Mouse (Mus musculus) megakaryocyte-erythroid progenitor cell, adult 5-6 weeks (primary cell): ENCODE results near the gene Rab11fip4. TPM values are rescaled to one million over a fixed set of nuclear protein-coding genes. Genes with fewer than 3 reads are reported as not detected.
A peak's percentile ranks its signal among the peaks of the same experiment; 100 is the strongest.

Experiments used
- ATAC-seq: replicated peaks from 2 replicates; pipeline ENCODE4 v1.8.0; 2016; ENCODE audit warnings: mild to moderate bottlenecking, inconsistent platforms; ENCODE audit not compliant: severe bottlenecking, poor library complexity, low FRiP score, low TSS enrichment
- total RNA-seq, 2 experiments: library from RNA; stranded (forward) in 1 of 2; stranded (reverse) in 1 of 2; fragments of 200-1000, 215-1000 nt in 1 of 2; fragments of >200 nt in 1 of 2; fragmentation: Nextera tagmentation in 1 of 2; gene quantifications; 2 replicates each; pipeline ENCODE4 v1.2.3; 2014 to 2017

The Rab11fip4 gene
- total RNA-seq, 2 experiments from 2014 or later, result 0.17 to 1.1 TPM

GRCm38 (mm10) chr11:79646467-79647070, 55.6 kb downstream of the Rab11fip4 start:
- no peak for ATAC-seq

- ATAC-seq, result no peak
Measured at GRCm38 (mm10) chr11:79647071-79647501, 56.1 kb downstream of the Rab11fip4 start.

- ATAC-seq, result no peak
Measured at GRCm38 (mm10) chr11:79650359-79650835, 59.4 kb downstream of the Rab11fip4 start.

DNA sequence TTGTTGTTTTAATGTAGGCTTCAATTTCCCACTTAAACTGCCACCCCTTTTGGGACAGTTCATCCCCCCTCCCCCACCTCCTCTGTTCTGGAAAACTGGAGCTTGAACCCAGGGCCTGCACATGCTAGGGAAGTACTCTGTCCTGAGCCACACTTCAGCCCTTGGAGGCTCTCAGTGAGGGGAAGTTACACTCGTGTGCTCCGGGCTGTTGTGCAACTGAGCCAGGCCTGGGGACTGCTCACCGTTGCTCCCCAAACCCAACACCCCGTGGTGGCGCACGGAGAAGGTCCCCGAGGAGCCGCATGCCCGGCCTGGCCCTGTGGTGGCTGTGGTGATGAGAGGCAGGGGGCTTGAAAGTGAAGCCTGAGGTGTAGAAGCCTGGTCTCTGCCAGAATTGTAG, 61.2 kb downstream of the Rab11fip4 start:
- no peak for ATAC-seq

DNA sequence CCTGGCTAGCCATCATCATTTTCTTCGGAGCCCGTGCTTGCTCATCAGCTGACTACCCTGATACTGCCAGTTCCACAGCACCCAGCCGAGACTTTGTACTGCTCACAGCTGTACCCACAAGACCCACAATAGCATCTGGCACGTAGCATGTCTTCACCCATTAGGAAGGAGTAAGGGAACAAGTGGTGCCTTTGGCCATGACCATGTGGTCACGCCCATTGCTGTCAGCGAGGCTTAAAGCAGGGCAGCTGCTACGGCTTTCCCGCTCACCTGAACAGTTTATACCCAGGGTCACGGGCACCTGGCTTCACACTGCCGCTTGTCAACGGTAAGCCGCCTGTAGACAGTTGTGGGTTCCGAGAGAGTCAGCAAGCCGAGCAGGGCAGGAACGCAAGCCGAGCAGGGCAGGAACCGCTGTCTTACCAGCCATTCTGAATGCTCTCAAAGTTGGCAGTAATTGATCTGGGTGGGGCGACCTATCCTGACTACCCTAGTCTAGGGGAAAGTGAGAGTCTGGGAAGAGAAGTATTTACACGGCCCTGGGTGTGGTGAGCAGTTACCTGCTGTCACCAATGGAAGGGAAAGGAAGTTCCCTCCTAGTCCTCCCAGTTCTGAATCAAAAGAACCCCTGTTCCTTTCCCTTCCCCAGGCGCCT, 62.0 kb downstream of the Rab11fip4 start:
- no peak for ATAC-seq

DNA sequence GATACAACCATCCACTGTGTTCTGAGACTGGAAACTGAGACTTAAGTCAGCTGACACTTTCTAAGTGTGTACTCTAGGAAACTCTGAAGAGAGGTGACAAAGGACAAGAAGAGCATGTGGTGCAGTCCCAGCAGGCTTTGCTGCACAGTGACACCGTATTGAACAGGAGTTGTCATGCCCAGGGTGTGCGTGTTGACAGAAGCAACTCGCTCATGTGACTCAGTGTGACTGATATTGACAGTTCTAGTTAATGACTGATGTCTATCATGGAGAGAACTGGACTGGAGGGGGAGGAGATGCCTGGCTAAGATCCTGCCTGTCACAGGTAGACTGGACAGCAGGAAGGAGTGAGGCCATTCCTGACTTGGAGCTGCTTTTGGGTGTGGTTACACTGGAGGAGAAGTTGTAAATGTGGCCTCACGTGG, 63.4 kb downstream of the Rab11fip4 start:
- no peak for ATAC-seq

DNA sequence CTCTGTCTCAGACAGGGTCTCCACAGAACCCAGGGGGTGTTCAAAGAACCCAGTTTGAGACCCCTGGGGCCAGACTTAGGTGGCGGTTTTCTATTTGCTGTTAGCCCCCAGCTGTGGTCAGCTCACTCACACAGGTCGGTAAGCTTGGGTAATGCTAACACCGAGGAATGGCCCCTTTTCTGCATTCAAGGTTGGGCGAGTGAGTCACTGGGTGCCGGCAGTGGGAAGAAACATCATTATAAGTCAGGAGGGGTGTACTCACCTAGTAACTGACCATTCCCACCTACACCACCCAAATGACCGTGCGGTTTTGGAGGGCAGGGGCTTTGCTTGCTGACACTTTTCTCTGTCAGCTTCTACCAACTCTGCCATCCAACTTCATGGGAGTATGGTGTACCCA, 64.6 kb downstream of the Rab11fip4 start:
- no peak for ATAC-seq

DNA sequence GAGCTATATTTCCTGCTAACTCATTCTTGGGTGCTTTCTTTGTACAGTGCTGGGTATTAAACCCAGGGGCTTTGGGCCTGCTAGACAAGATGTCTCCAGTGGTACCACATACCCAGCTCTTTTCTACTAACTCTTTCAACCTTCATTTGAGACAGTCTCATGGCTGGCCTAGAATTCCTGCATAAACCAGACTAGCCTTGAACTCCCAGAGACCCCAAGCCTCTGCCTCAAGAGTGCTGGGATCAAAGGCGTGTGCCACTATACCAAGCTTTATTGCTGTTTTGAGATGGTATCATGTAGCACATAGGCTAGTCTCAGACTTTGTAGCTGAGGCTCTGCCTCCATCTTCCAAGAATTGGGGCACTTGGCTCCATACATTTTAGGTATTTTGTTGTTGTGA, 65.5 kb downstream of the Rab11fip4 start:
- no peak for ATAC-seq

GRCm38 (mm10) chr11:79657053-79657452, 66.0 kb downstream of the Rab11fip4 start:
- ATAC-seq, result no peak

DNA sequence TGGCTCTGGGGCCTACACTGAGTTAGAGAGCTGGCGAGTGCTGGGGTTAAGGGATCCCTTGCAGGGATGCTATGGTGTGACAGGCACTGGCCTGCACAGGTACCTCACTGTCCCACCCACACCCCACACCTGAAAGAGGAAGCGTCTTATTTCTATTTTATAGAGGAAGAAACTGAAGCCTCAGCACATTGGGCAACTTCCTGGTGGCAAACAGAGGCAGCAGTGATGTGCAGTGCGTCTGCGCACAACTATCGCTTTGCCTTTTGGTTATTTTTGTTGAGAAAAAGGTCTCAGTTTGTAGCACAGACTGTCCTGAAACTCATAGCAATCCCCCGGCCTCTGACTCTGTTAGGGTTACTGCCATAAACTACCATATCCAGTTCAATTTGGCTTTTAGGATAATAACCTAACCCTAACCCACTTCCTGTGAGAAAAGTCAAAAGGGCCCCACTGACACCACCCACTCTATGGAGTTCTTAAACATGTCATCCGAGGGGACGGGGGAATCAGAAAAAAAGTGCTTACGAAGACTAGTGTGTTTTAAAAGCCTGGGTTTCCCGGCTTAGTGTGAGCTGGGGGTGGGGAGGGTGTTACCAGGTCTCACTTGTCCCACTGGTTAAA, 67.3 kb downstream of the Rab11fip4 start:
- ATAC-seq, result no peak

GRCm38 (mm10) chr11:79660361-79661205, 69.6 kb downstream of the Rab11fip4 start:
- ATAC-seq, result peak; percentile 22; the same call in 1 of the 2 replicates

- ATAC-seq, result no peak
Measured at GRCm38 (mm10) chr11:79661877-79662545, 71.0 kb downstream of the Rab11fip4 start.

- no peak for ATAC-seq
Measured at GRCm38 (mm10) chr11:79663158-79663557, 72.1 kb downstream of the Rab11fip4 start.

DNA sequence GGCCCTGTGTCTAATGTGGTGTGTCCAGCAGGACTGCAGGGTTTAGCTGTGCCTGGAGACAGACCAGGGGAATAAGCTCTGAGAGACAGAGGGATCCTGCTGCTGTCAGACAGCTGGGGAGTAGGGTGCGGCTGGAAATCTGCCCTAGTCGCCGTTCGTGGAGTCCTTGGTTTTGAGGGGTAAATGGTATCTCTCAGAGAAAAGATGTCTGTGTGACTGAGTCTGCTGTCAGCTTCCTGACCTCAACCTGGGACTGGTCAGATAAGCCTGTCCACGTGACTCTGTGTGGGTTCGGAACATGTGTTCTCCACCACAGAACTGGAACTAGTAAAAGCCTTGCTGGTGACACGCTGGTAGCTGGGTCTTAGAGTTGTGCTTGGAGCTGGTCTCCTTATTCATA, 72.6 kb downstream of the Rab11fip4 start:
- ATAC-seq, result peak; percentile 71

- no peak for ATAC-seq
Measured at GRCm38 (mm10) chr11:79666544-79666943, 75.5 kb downstream of the Rab11fip4 start.

- ATAC-seq, result no peak
Measured at GRCm38 (mm10) chr11:79669210-79669609, 78.2 kb downstream of the Rab11fip4 start.

GRCm38 (mm10) chr11:79669947-79670346, 78.9 kb downstream of the Rab11fip4 start:
- no peak for ATAC-seq

- ATAC-seq, result no peak
Measured at GRCm38 (mm10) chr11:79670411-79670945, 79.5 kb downstream of the Rab11fip4 start.

GRCm38 (mm10) chr11:79671668-79672281, 80.8 kb downstream of the Rab11fip4 start:
- peak; percentile 62; the same call in 1 of the 2 replicates for ATAC-seq
